Mouse (Mus musculus) MEL (cell line): ENCODE results near the gene Mblac1. TPM values are rescaled to one million over a fixed set of nuclear protein-coding genes. Genes with fewer than 3 reads are reported as not detected.

Experiments
- DNase-seq: peaks from one replicate; pipeline ENCODE4 v3.0.0; 2011; ENCODE audit warnings: low read depth, low spot score
- H3K27ac ChIP-seq: 2 replicates; pipeline ENCODE4 v1.5.1; 2012; ENCODE audit warnings: low read depth, mild to moderate bottlenecking, control low read depth, low read length, moderate library complexity; ENCODE audit not compliant: control insufficient read depth
- H3K27me3 ChIP-seq, 2 experiments: fragments of 150-350 bp in 1 of 2; sonication (generic) in 1 of 2; 2 replicates each; pipeline ENCODE4 v1.6.1; 2012; ENCODE audit warnings: low read length in 2 of 2, mild to moderate bottlenecking in 2 of 2, improper control_type of control experiment in 1 of 2, moderate library complexity in 1 of 2; ENCODE audit not compliant: insufficient read depth in 2 of 2, control insufficient read depth in 1 of 2
- H3K36me3 ChIP-seq, 2 experiments: 2 replicates each; pipeline ENCODE4 v1.6.1; 2012 to 2014; ENCODE audit warnings: low read length in 2 of 2, improper control_type of control experiment in 1 of 2, inconsistent platforms in 1 of 2, mild to moderate bottlenecking in 1 of 2; ENCODE audit not compliant: insufficient read depth in 2 of 2, control insufficient read depth in 1 of 2
- H3K4me1 ChIP-seq, 2 experiments: fragments of 150-350 bp in 1 of 2; sonication (generic) in 1 of 2; 2 replicates each; pipeline ENCODE4 v1.6.1; 2012; ENCODE audit warnings: low read length in 2 of 2, improper control_type of control experiment in 1 of 2, mild to moderate bottlenecking in 1 of 2; ENCODE audit not compliant: insufficient read depth in 2 of 2, control insufficient read depth in 1 of 2
- H3K4me3 ChIP-seq, 2 experiments: fragments of 150-350 bp in 1 of 2; sonication (generic) in 1 of 2; 2 replicates each; pipeline ENCODE4 v1.5.1; 2012; ENCODE audit warnings: low read depth in 2 of 2, low read length in 2 of 2, mild to moderate bottlenecking in 2 of 2, moderate library complexity in 2 of 2, control low read depth in 1 of 2, improper control_type of control experiment in 1 of 2; ENCODE audit not compliant: control insufficient read depth in 1 of 2, insufficient read depth in 1 of 2
- H3K79me2 ChIP-seq: 2 replicates; pipeline ENCODE4 v1.6.1; 2012; ENCODE audit warnings: mild to moderate bottlenecking, low read length, moderate library complexity; ENCODE audit not compliant: control insufficient read depth, poor library complexity, insufficient read depth
- H3K9ac ChIP-seq: 2 replicates; pipeline ENCODE4 v1.6.1; 2012; ENCODE audit warnings: low read depth, mild to moderate bottlenecking, control low read depth, low read length, moderate library complexity; ENCODE audit not compliant: control insufficient read depth, poor library complexity, severe bottlenecking
- H3K9me3 ChIP-seq: fragments of 150-350 bp; sonication (generic); replicated peaks from 2 replicates; pipeline ENCODE4 v1.6.1; 2012; ENCODE audit warnings: mild to moderate bottlenecking, low read length, improper control_type of control experiment, moderate library complexity; ENCODE audit not compliant: insufficient read depth
- BHLHE40 ChIP-seq: IDR thresholded peaks from 2 replicates; pipeline ENCODE4 v1.6.1; 2012; ENCODE audit warnings: low read depth, mild to moderate bottlenecking, inconsistent platforms, low read length, improper control_type of control experiment, borderline replicate concordance
- CHD1 ChIP-seq: IDR thresholded peaks from 2 replicates; pipeline ENCODE4 v1.6.1; 2012; ENCODE audit warnings: low read depth, mild to moderate bottlenecking, inconsistent platforms, low read length, improper control_type of control experiment
- CHD2 ChIP-seq: IDR thresholded peaks from 2 replicates; pipeline ENCODE4 v1.6.1; 2011; ENCODE audit warnings: low read length, improper control_type of control experiment
- CTCF ChIP-seq, 3 experiments: IDR thresholded peaks in 2 of 3; conservative IDR thresholded peaks in 1 of 3; 2 replicates each; pipeline ENCODE4 v1.5.1; 2011 to 2012; ENCODE audit warnings: low read length in 3 of 3, low read depth in 2 of 3, mild to moderate bottlenecking in 2 of 3, improper control_type of control experiment in 1 of 3, inconsistent platforms in 1 of 3, mixed read lengths in 1 of 3, moderate library complexity in 1 of 3; ENCODE audit not compliant: control insufficient read depth in 1 of 3, insufficient read depth in 1 of 3, poor library complexity in 1 of 3, severe bottlenecking in 1 of 3
- E2F4 ChIP-seq: IDR thresholded peaks from 2 replicates; pipeline ENCODE4 v1.6.1; 2011; ENCODE audit warnings: low read depth, low read length, improper control_type of control experiment, borderline replicate concordance
- ELF1 ChIP-seq: IDR thresholded peaks from 2 replicates; pipeline ENCODE4 v1.6.1; 2014; ENCODE audit warnings: low read depth, mild to moderate bottlenecking, inconsistent platforms, low read length, improper control_type of control experiment, moderate library complexity
- GATA1 ChIP-seq: IDR thresholded peaks from 2 replicates; pipeline ENCODE4 v1.6.1; 2011; ENCODE audit warnings: low read depth, low read length, improper control_type of control experiment
- JUND ChIP-seq: IDR thresholded peaks from 2 replicates; pipeline ENCODE4 v1.6.1; 2011; ENCODE audit warnings: low read depth, mild to moderate bottlenecking, improper control_type of control experiment, low read length
- KAT2A ChIP-seq: conservative IDR thresholded peaks from 2 replicates; pipeline ENCODE4 v1.6.1; 2012; ENCODE audit warnings: low read depth, low read length, improper control_type of control experiment, inconsistent platforms
- MAFK ChIP-seq: IDR thresholded peaks from 2 replicates; pipeline ENCODE4 v1.6.1; 2011; ENCODE audit warnings: low read depth, mild to moderate bottlenecking, low read length, improper control_type of control experiment, borderline replicate concordance
- MAX ChIP-seq: IDR thresholded peaks from 2 replicates; pipeline ENCODE4 v1.6.1; 2011; ENCODE audit warnings: low read length, improper control_type of control experiment
- MAZ ChIP-seq: IDR thresholded peaks from 2 replicates; pipeline ENCODE4 v1.6.1; 2012; ENCODE audit warnings: low read depth, mild to moderate bottlenecking, inconsistent platforms, low read length, improper control_type of control experiment
- MEF2A ChIP-seq: IDR thresholded peaks from 2 replicates; pipeline ENCODE4 v1.6.1; 2014; ENCODE audit warnings: low read depth, mild to moderate bottlenecking, inconsistent platforms, low read length, improper control_type of control experiment; ENCODE audit not compliant: poor library complexity, insufficient replicate concordance, severe bottlenecking; ENCODE audit errors: extremely low read depth
- MYC ChIP-seq: IDR thresholded peaks from 2 replicates; pipeline ENCODE4 v1.6.1; 2011; ENCODE audit warnings: low read depth, mild to moderate bottlenecking, low read length, improper control_type of control experiment, moderate library complexity
- NRF1 ChIP-seq: IDR thresholded peaks from 2 replicates; pipeline ENCODE4 v1.6.1; 2014; ENCODE audit warnings: low read depth, mild to moderate bottlenecking, inconsistent platforms, low read length, improper control_type of control experiment, moderate library complexity; ENCODE audit not compliant: poor library complexity, insufficient read depth, severe bottlenecking
- POLR2A ChIP-seq, 2 experiments: IDR thresholded peaks; 2 replicates each; pipeline ENCODE4 v1.6.1; 2011 to 2012; ENCODE audit warnings: low read length in 2 of 2, mild to moderate bottlenecking in 2 of 2, control low read depth in 1 of 2, improper control_type of control experiment in 1 of 2, low read depth in 1 of 2, moderate library complexity in 1 of 2; ENCODE audit not compliant: control insufficient read depth in 1 of 2, insufficient read depth in 1 of 2, poor library complexity in 1 of 2
- RAD21 ChIP-seq: IDR thresholded peaks from 2 replicates; pipeline ENCODE4 v1.6.1; 2011; ENCODE audit warnings: mild to moderate bottlenecking, low read depth, low read length, improper control_type of control experiment
- RCOR1 ChIP-seq: IDR thresholded peaks from 2 replicates; pipeline ENCODE4 v1.6.1; 2012; ENCODE audit warnings: low read depth, mild to moderate bottlenecking, inconsistent platforms, low read length, improper control_type of control experiment
- SIN3A ChIP-seq: IDR thresholded peaks from 2 replicates; pipeline ENCODE4 v1.6.1; 2012; ENCODE audit warnings: low read length, improper control_type of control experiment, inconsistent platforms
- SMC3 ChIP-seq: IDR thresholded peaks from 2 replicates; pipeline ENCODE4 v1.6.1; 2011; ENCODE audit warnings: low read depth, low read length, improper control_type of control experiment
- TBP ChIP-seq: IDR thresholded peaks from 2 replicates; pipeline ENCODE4 v1.8.0; 2011; ENCODE audit warnings: low read depth, low read length, improper control_type of control experiment
- TCF12 ChIP-seq: IDR thresholded peaks from 2 replicates; pipeline ENCODE4 v1.6.1; 2014; ENCODE audit warnings: low read depth, mild to moderate bottlenecking, inconsistent platforms, low read length, improper control_type of control experiment, moderate library complexity
- USF1 ChIP-seq: IDR thresholded peaks from 2 replicates; pipeline ENCODE4 v1.6.1; 2014; ENCODE audit warnings: low read depth, mild to moderate bottlenecking, inconsistent platforms, low read length, improper control_type of control experiment, moderate library complexity
- USF2 ChIP-seq, 2 experiments: IDR thresholded peaks; 2 replicates each; pipeline ENCODE4 v1.6.1; 2011 to 2012; ENCODE audit warnings: improper control_type of control experiment in 2 of 2, low read length in 2 of 2, borderline replicate concordance in 1 of 2, inconsistent platforms in 1 of 2, low read depth in 1 of 2, mild to moderate bottlenecking in 1 of 2; ENCODE audit not compliant: insufficient read depth in 1 of 2
- ZMIZ1 ChIP-seq: IDR thresholded peaks from 2 replicates; pipeline ENCODE4 v1.6.1; 2012; ENCODE audit warnings: low read depth, mild to moderate bottlenecking, inconsistent platforms, low read length, improper control_type of control experiment, moderate library complexity
- ZNF384 ChIP-seq: IDR thresholded peaks from 2 replicates; pipeline ENCODE4 v1.6.1; 2012; ENCODE audit warnings: low read depth, mild to moderate bottlenecking, inconsistent platforms, low read length, improper control_type of control experiment
- polyA plus RNA-seq, 2 experiments: library from polyadenylated mRNA; stranded (reverse) in 1 of 2; unstranded in 1 of 2; fragments of >175 nt in 1 of 2; fragments of >200 nt in 1 of 2; gene quantifications; 2 replicates each; pipeline versions ENCODE4 v1.2.1 to v1.2.4; 2012; ENCODE audit warnings: low replicate concordance in 2 of 2, low read depth in 1 of 2; ENCODE audit not compliant: insufficient read length in 2 of 2, insufficient read depth in 1 of 2, missing spikeins in 1 of 2
- total RNA-seq: library from RNA; depleted of rRNA; stranded (reverse); fragments of 300-350 nt; gene quantifications from 2 replicates; pipeline ENCODE4 v1.2.3, GENCODE M21; 2012

Mblac1 gene
- total and polyA plus RNA-seq, 3 experiments = 5.0 to 5.7 TPM; not detected in 1

- TF ChIP-seq RAD21 (peak; percentile 59), KAT2A (peak; percentile 85), MEF2A (no peak)
Observed at GRCm38 (mm10) chr5:138155443-138155976, 38.6 kb upstream of the Mblac1 start, which contains the start of gene Zfp113 (continued).

DNA sequence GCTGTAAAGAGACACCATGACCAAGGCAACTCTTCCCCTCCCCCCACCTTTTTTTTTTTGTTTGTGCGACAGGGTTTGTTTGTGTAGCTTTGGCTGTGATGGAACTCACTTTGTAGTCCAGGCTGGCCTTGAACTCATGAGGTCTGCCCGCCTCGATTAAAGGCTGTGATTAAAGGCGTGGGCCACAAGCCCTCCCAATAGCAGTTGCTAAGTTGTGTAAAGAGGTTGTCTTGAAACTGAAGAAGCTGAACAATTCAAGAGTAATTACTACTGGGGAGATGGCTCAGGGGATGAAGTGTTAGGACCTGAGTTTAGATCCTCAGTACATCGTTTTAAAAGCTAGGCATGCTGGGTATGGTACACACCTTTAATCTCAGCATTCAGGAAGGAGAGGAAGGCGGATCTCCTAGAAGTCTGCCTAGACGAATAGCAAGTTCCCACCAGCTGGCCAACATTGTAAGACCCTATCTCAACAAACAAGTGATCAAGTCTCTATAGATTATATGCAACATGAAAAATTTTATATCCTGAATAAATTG lies 33.8 kb upstream of the Mblac1 start:
- Histone ChIP-seq H3K79me2 (peaks cover 9% of the 10 kb centered on the region), H3K9me3 (no peaks in the 10 kb centered on the region), H3K9ac (peak overlapping the region; percentile 61), H3K4me3 (peak overlapping the region; percentile 78 to 91), H3K36me3 (peaks cover 3 to 7% of the 10 kb centered on the region in 2 experiments; a peak in 1 of 4 replicates), H3K4me1 (peaks cover 0 to 3% of the 10 kb centered on the region in 2 experiments; a peak in 1 of 4 replicates), H3K27me3 (no peaks in the 10 kb centered on the region), H3K27ac (no peak overlapping the region)
- peak; percentile 53 for DNase-seq
- no peak for TF ChIP-seq CHD2
- no peak for TF ChIP-seq JUND
- TF ChIP-seq MEF2A = no peak
- no peak for TF ChIP-seq POLR2A (IDR thresholded peaks at IDR 0.05; ENCODE audit: control insufficient read depth in 1 of 2, insufficient read depth in 1 of 2, low read depth in 1 of 2, low read length in 2 of 2, poor library complexity in 1 of 2)
- TF ChIP-seq RCOR1 = no peak
- TF ChIP-seq E2F4 = no peak

DNA sequence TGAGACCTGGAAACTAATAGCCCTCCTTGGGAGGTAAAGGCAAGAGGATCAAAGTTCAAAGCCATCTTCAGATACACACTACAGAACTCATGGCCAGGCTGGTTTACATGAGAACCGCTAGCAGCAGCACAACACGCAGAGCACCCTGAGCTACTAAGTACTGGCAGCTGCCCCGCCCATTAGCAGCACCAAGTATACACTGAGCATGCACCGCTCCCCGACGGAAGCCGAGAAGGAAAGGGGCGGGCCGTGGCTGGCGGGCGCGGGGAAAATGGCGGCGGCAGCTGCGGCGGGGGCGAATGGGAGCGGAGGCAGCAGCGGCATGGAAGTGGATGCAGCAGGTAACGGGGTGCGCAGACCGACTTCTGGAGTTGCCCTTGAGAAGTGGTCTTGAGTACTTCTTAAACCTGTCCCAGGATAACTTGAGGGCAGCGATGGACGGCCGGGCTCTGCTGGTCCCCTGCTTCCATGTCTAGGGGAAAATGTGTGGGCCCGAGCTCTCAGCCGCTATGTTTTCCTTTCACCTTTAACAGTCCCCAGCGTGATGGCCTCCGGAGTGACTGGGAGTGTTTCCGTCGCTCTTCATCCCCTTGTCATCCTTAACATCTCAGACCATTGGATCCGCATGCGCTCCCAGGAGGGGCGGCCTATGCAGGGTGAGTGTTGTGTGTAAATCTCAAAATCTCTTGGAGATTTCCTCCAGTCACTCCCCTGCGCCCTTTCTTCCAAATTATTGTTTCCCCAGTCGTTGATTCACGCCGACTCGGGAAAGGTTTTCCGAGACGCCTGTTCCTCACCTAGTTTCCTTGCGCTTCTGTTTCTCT lies 33.1 kb upstream of the Mblac1 start, which contains the start of gene Cops6:
Gene Cops6 (plus strand): TSS at position 230 of the 824 bp plus-strand sequence.
- Histone ChIP-seq H3K36me3 (peaks cover 3 to 7% of the 10 kb centered on the region in 2 experiments; a peak in 1 of 4 replicates), H3K4me1 (peaks cover 0 to 3% of the 10 kb centered on the region in 2 experiments; a peak in 1 of 4 replicates), H3K27me3 (no peaks in the 10 kb centered on the region), H3K9ac (peak within 1 kb of the TSS; percentile 89), H3K79me2 (peaks cover 9% of the 10 kb centered on the region), H3K27ac (peak within 1 kb of the TSS; percentile 56), H3K4me3 (peak within 1 kb of the TSS; percentile 78 to 91), H3K9me3 (no peaks in the 10 kb centered on the region)
- peak; percentile 95 for DNase-seq
- no peak for TF ChIP-seq CHD2
- 0 out of 2 replicates have a peak, but pooled peaks have one; percentile 1 for TF ChIP-seq SMC3
- TF ChIP-seq TBP = peak; percentile 74
- no peak for TF ChIP-seq USF2 (IDR thresholded peaks at IDR 0.05; ENCODE audit: borderline replicate concordance in 1 of 2, insufficient read depth in 1 of 2, low read depth in 1 of 2, low read length in 2 of 2)
- peak; percentile 82 for TF ChIP-seq TCF12
- no peak for TF ChIP-seq E2F4
- TF ChIP-seq BHLHE40 = no peak
- TF ChIP-seq ZNF384 = peak; percentile 56; the same call in 1 of the 2 replicates
- peak; percentile 94 for TF ChIP-seq SIN3A
- peak; percentile 92 for TF ChIP-seq NRF1
- no peak for TF ChIP-seq ZMIZ1
- TF ChIP-seq MAX = peak; percentile 28; the same call in 1 of the 2 replicates
- TF ChIP-seq ELF1 = peak; percentile 72
- TF ChIP-seq GATA1 = no peak
- no peak for TF ChIP-seq MAFK
- peak; percentile 42 for TF ChIP-seq USF1
- TF ChIP-seq CTCF (IDR thresholded peaks at IDR 0.05 in 2 of 3, conservative IDR thresholded peaks at IDR 0.05 in 1 of 3; ENCODE audit: control insufficient read depth in 1 of 3, insufficient read depth in 1 of 3, low read depth in 2 of 3, low read length in 3 of 3, poor library complexity in 1 of 3, severe bottlenecking in 1 of 3) = 0 out of 6 replicates have a peak, but pooled peaks of 1 of the 3 experiments have one; percentile 6
- peak; percentile 80 for TF ChIP-seq MAZ
- 0 out of 2 replicates have a peak, but pooled peaks have one; percentile 34 for TF ChIP-seq MYC
- no peak for TF ChIP-seq CHD1
